Mouse (Mus musculus) erythroblast, adult 5-6 weeks (primary cell): ENCODE data around the gene Scamp1. TPM values are rescaled to one million over a fixed set of nuclear protein-coding genes. Genes with fewer than 3 reads are reported as not detected.

Experiments used
- ATAC-seq: replicated peaks from 2 replicates; pipeline ENCODE4 v1.8.0; 2016; ENCODE audit warnings: moderate number of reproducible peaks, mild to moderate bottlenecking, moderate TSS enrichment, inconsistent platforms; ENCODE audit not compliant: poor library complexity, low FRiP score, severe bottlenecking
- total RNA-seq, 2 experiments: library from RNA; stranded (forward) in 1 of 2; stranded (reverse) in 1 of 2; fragments of 150-400 nt in 1 of 2; fragments of 200-764, 138-1000 nt in 1 of 2; gene quantifications; 2 replicates each; pipeline versions ENCODE4 v1.2.3 to v1.2.4; 2015 to 2017; ENCODE audit warnings: low replicate concordance in 2 of 2

Gene Scamp1
- total RNA-seq, 2 experiments from 2014 or later = 4.2 to 7.7 TPM

GRCm38 (mm10) chr13:94284543-94285269 lies 951 bp downstream of the Scamp1 start:
- peak; percentile 58; the same call in 1 of the 2 replicates for ATAC-seq

- no peak for ATAC-seq
These were observed 6.2 kb downstream of the Scamp1 start for GRCm38 (mm10) chr13:94279420-94279819.

GRCm38 (mm10) chr13:94271284-94271683 lies 14.4 kb downstream of the Scamp1 start:
- ATAC-seq = 0 out of 2 replicates have a peak, but pooled peaks have one; percentile 31

GRCm38 (mm10) chr13:94268201-94268600 lies 17.5 kb downstream of the Scamp1 start:
- no peak for ATAC-seq

GRCm38 (mm10) chr13:94267190-94267589 lies 18.5 kb downstream of the Scamp1 start:
- ATAC-seq = no peak

- ATAC-seq = no peak
These were observed 19.1 kb downstream of the Scamp1 start for GRCm38 (mm10) chr13:94266530-94266929.

- no peak for ATAC-seq
These were observed 20.4 kb downstream of the Scamp1 start for GRCm38 (mm10) chr13:94265291-94265690.

- ATAC-seq = peak; percentile 85
These were observed 21.7 kb downstream of the Scamp1 start for GRCm38 (mm10) chr13:94263943-94264342.

- ATAC-seq = peak; percentile 80
These were observed 23.1 kb downstream of the Scamp1 start for GRCm38 (mm10) chr13:94262551-94262950.

- ATAC-seq = no peak
These were observed 24.0 kb downstream of the Scamp1 start for GRCm38 (mm10) chr13:94261624-94262023.

- ATAC-seq = no peak
These were observed 24.7 kb downstream of the Scamp1 start for GRCm38 (mm10) chr13:94260961-94261360.

- ATAC-seq = no peak
These were observed 26.4 kb downstream of the Scamp1 start for GRCm38 (mm10) chr13:94259210-94259609.

- ATAC-seq = no peak
These were observed 27.1 kb downstream of the Scamp1 start for GRCm38 (mm10) chr13:94258530-94258929.

- ATAC-seq = no peak
These were observed 27.9 kb downstream of the Scamp1 start for GRCm38 (mm10) chr13:94257711-94258110.

GRCm38 (mm10) chr13:94255176-94255575 lies 30.5 kb downstream of the Scamp1 start:
- ATAC-seq = no peak

- no peak for ATAC-seq
These were observed 31.4 kb downstream of the Scamp1 start for GRCm38 (mm10) chr13:94254286-94254685.

GRCm38 (mm10) chr13:94253052-94253451 lies 32.6 kb downstream of the Scamp1 start:
- ATAC-seq = no peak

GRCm38 (mm10) chr13:94250761-94251160 lies 34.9 kb downstream of the Scamp1 start:
- no peak for ATAC-seq

GRCm38 (mm10) chr13:94250188-94250587 lies 35.5 kb downstream of the Scamp1 start:
- no peak for ATAC-seq

GRCm38 (mm10) chr13:94242897-94243296 lies 42.8 kb downstream of the Scamp1 start:
- ATAC-seq = no peak

- ATAC-seq = no peak
These were observed 43.6 kb downstream of the Scamp1 start for GRCm38 (mm10) chr13:94241892-94242524.
